20 mouse cellular contexts compared by ENCODE assay signal in the genomic region with DNA sequence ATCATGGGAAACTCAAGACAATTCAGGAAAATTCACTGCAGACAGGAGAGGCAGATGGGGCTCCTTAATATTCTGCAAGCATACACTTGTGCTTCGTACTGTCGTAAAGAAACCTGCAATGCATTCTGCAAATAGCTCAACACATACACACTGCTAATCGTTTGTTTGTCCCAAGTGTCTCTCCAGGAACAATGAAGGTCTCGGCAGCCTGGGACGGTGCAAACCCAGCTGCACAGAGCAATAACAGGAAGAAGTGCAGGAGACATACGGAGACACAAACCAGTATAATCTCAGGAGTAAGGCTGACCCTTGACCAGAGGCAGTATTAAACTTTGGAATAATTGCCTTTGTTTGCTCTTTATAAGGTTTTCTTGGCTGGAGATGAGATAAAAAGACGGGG. TPM values are rescaled to one million over a fixed set of nuclear protein-coding genes. Genes with fewer than 3 reads are reported as not detected.
A peak's percentile ranks its signal among the peaks of the same experiment; 100 is the strongest.
DNase-seq lines count a peak whose midpoint lies in the region; ATAC-seq and TF ChIP-seq lines count a peak whose summit lies in the region.
"Had no signal": no experiment of that assay in that cellular context is flagged by ENCODE, and none has a peak within 500 bp of the region (broad histone marks: within the 10 kb centered on the region; RNA-seq: fewer than 3 reads in every experiment).

No protein-coding gene starts in this region.

- intact Hi-C loops in heart, adult 2 months (cut with DNase I) = loop anchor here (2.0 kb wide), 1 partner anchor 28 kb away; a partner anchor contains a TSS

- TF ChIP-seq CTCF in heart, adult 2 months (IDR thresholded peaks at IDR 0.05) = no peak
- no peak for TF ChIP-seq CTCF in layer of hippocampus, adult 2 months (conservative IDR thresholded peaks at IDR 0.05)
- no peak for TF ChIP-seq CTCF in stomach, postnatal 0 days (IDR thresholded peaks at IDR 0.05; ENCODE audit: low read depth)

- H3K27me3 ChIP-seq in heart, adult 2 months (ENCODE audit: control insufficient read depth, insufficient read depth, low read length) = no peaks in the 10 kb centered on the region
- H3K27me3 ChIP-seq in stomach, embryonic 16.5 days (ENCODE audit: control insufficient read depth, insufficient read depth, low read length) = no peaks in the 10 kb centered on the region
- no peaks in the 10 kb centered on the region for H3K27me3 ChIP-seq in stomach, postnatal 0 days (ENCODE audit: control insufficient read depth, insufficient read depth, low read length)
- H3K27me3 ChIP-seq: embryonic facial prominence, embryonic 15.5 days; forebrain, embryonic 15.5 days; megakaryocyte, embryonic 14.5 days; Patski had no signal

- peak overlapping the region; percentile 61; the same call in 1 of the 2 replicates for H3K4me2 ChIP-seq in stomach, embryonic 16.5 days (ENCODE audit: low read depth, low read length)
- H3K4me2 ChIP-seq in stomach, postnatal 0 days (replicated peaks; ENCODE audit: low read depth) = no peak overlapping the region

- no peak for TF ChIP-seq POLR2A in heart, adult 2 months (IDR thresholded peaks at IDR 0.05; ENCODE audit: insufficient read depth, low read depth, low read length)

- peaks cover 2% of the 10 kb centered on the region for H3K36me3 ChIP-seq in heart, adult 2 months (ENCODE audit: control insufficient read depth, insufficient read depth, low read length)
- H3K36me3 ChIP-seq in stomach, embryonic 16.5 days (ENCODE audit: control insufficient read depth, insufficient read depth, low read length) = no peaks in the 10 kb centered on the region
- H3K36me3 ChIP-seq in stomach, postnatal 0 days (ENCODE audit: control insufficient read depth, insufficient read depth, low read length) = 0 out of 2 replicates have a peak, but pooled peaks cover 6% of the 10 kb centered on the region

- DNase-seq in heart, adult 2 months = no peak
- no peak for DNase-seq in heart, adult 9 months (ENCODE audit: low spot score in 2 of 2)
- DNase-seq in layer of hippocampus, adult 2 months (ENCODE audit: low spot score in 2 of 2) = no peak
- DNase-seq in layer of hippocampus, postnatal 10 days (ENCODE audit: low spot score in 2 of 2) = no peak
- DNase-seq in stomach, postnatal 0 days (ENCODE audit: low spot score) = no peak
- no peak for DNase-seq in kidney, postnatal 25 days
- DNase-seq: adrenal gland, postnatal 36 days; B cell, adult 2 months; cerebellum, adult 9-11 months; gastrocnemius, adult 2 months; heart, adult 18-20 months; kidney, postnatal 10 days; thymus, postnatal 36 days had no signal

- no peak overlapping the region; the same call in 1 of the 2 replicates for H3K4me3 ChIP-seq in heart, adult 2 months
- no peak overlapping the region for H3K4me3 ChIP-seq in layer of hippocampus, adult 2 months
- no peak overlapping the region for H3K4me3 ChIP-seq in stomach, embryonic 16.5 days (replicated peaks; ENCODE audit: low read length)
- no peak overlapping the region for H3K4me3 ChIP-seq in stomach, postnatal 0 days (ENCODE audit: low read depth, low read length)

- no peak for ATAC-seq in stomach, embryonic 16.5 days (ENCODE audit: insufficient read depth, low FRiP score)
- no peak for ATAC-seq in stomach, postnatal 0 days (ENCODE audit: low FRiP score, low TSS enrichment)

- TF ChIP-seq EP300 in heart, adult 2 months (IDR thresholded peaks at IDR 0.05; ENCODE audit: insufficient read depth, low read depth, low read length) = no peak
- TF ChIP-seq EP300 in stomach, postnatal 0 days (optimal IDR thresholded peaks at IDR 0.05) = no peak

- H3K27ac ChIP-seq in heart, adult 2 months = peak overlapping the region; percentile 40; the same call in 1 of the 2 replicates
- H3K27ac ChIP-seq in layer of hippocampus, adult 2 months = 0 out of 2 replicates have a peak overlapping the region, but pooled peaks have one; percentile 91
- H3K27ac ChIP-seq in stomach, embryonic 16.5 days (ENCODE audit: low read length) = no peak overlapping the region
- H3K27ac ChIP-seq in stomach, postnatal 0 days (replicated peaks) = no peak overlapping the region
- H3K27ac ChIP-seq: liver, embryonic 14.5 days had no signal

- WGBS in heart, adult 2 months = 34% methylated on average over 7 of the region's 7 CpGs
- WGBS in stomach, embryonic 16.5 days = 56% methylated on average over 7 of the region's 7 CpGs
- 50% methylated on average over 7 of the region's 7 CpGs for WGBS in stomach, postnatal 0 days

- no peak overlapping the region for H3K9ac ChIP-seq in heart, adult 2 months (ENCODE audit: low read depth, low read length)
- H3K9ac ChIP-seq in stomach, embryonic 16.5 days (ENCODE audit: low read length) = no peak overlapping the region
- H3K9ac ChIP-seq in stomach, postnatal 0 days (ENCODE audit: low read length) = no peak overlapping the region

- H3K9me3 ChIP-seq in stomach, embryonic 16.5 days (replicated peaks; ENCODE audit: control insufficient read depth, low read length) = no peaks in the 10 kb centered on the region
- no peaks in the 10 kb centered on the region for H3K9me3 ChIP-seq in stomach, postnatal 0 days (ENCODE audit: control insufficient read depth, low read length)
- H3K9me3 ChIP-seq: embryonic facial prominence, embryonic 15.5 days; forebrain, embryonic 15.5 days; megakaryocyte, embryonic 14.5 days had no signal

- peaks cover 2% of the 10 kb centered on the region; the same call in 1 of the 2 replicates for H3K79me2 ChIP-seq in heart, adult 2 months (replicated peaks; ENCODE audit: control insufficient read depth, insufficient read depth, low read length)

- peaks cover 7% of the 10 kb centered on the region for H3K4me1 ChIP-seq in heart, adult 2 months (ENCODE audit: control insufficient read depth, insufficient read depth, low read length)
- H3K4me1 ChIP-seq in stomach, embryonic 16.5 days (ENCODE audit: control insufficient read depth, insufficient read depth, low read length) = peaks cover 11% of the 10 kb centered on the region
- H3K4me1 ChIP-seq in stomach, postnatal 0 days (replicated peaks; ENCODE audit: control insufficient read depth, insufficient read depth) = 0 out of 2 replicates have a peak, but pooled peaks cover 2% of the 10 kb centered on the region

RNA-seq across cellular contexts. Expression of a gene that starts 1.0 kb away (rescaled TPM):
- total RNA-seq in heart, adult 2 months (2021) = 10 to 100 TPM; 28.1 to 30.5 TPM
- 21.3 and 39.4 TPM in 2 replicates for polyA plus RNA-seq in heart, adult 2 months (2012; rRNA removed)
- 10 to 100 TPM; 54.3 to 58.2 TPM for total RNA-seq in layer of hippocampus, adult 2 months (2021)
- total RNA-seq in layer of hippocampus, postnatal 10 days (2021) = 10 to 100 TPM; 68.8 to 69.9 TPM
- polyA plus RNA-seq in stomach, embryonic 16.5 days (2015; fragmentation: Nextera tagmentation; extraction: Ambion mirVana) = 142 and 153 TPM in 2 replicates
- 64.4 and 64.7 TPM in 2 replicates for polyA plus RNA-seq in stomach, postnatal 0 days (2015; fragmentation: Nextera tagmentation; extraction: Ambion mirVana)

RNA-seq across cellular contexts. Expression of a gene that starts 28.9 kb away (rescaled TPM):
- total RNA-seq in heart, adult 2 months (2021) = 1 to 10 TPM; 7.1 to 9.6 TPM
- 4.9 and 6.7 TPM in 2 replicates for polyA plus RNA-seq in heart, adult 2 months (2012; rRNA removed)
- total RNA-seq in layer of hippocampus, adult 2 months (2021) = 10 to 100 TPM; 35.5 to 38.2 TPM
- 10 to 100 TPM; 42.1 to 50.6 TPM for total RNA-seq in layer of hippocampus, postnatal 10 days (2021)
- 34.8 and 36.7 TPM in 2 replicates for polyA plus RNA-seq in stomach, embryonic 16.5 days (2015; fragmentation: Nextera tagmentation; extraction: Ambion mirVana)
- 27.2 and 28.0 TPM in 2 replicates for polyA plus RNA-seq in stomach, postnatal 0 days (2015; fragmentation: Nextera tagmentation; extraction: Ambion mirVana)

RNA-seq across cellular contexts. Expression of a gene that starts 50.8 kb away (rescaled TPM):
- total RNA-seq in heart, adult 2 months (2021) = under 1 TPM in 1 of 2 experiments, not detected in 1; 0.52 TPM
- 0.49 TPM in 1 of 2 replicates, not detected in the other for polyA plus RNA-seq in heart, adult 2 months (2012; rRNA removed)
- 1 to 10 TPM; 3.1 to 3.2 TPM for total RNA-seq in layer of hippocampus, adult 2 months (2021)
- 1 to 10 TPM; 1.8 to 2.3 TPM for total RNA-seq in layer of hippocampus, postnatal 10 days (2021)
- polyA plus RNA-seq in stomach, embryonic 16.5 days (2015; fragmentation: Nextera tagmentation; extraction: Ambion mirVana) = 0.05 and 0.42 TPM in 2 replicates
- 0.13 and 0.17 TPM in 2 replicates for polyA plus RNA-seq in stomach, postnatal 0 days (2015; fragmentation: Nextera tagmentation; extraction: Ambion mirVana)
- total RNA-seq: gastrocnemius, adult 2 months had no signal
- polyA plus RNA-seq: inflammation-experienced regulatory T-cells, adult 6 months; Patski had no signal

Comparison
In these comparisons a context has a peak if more than half of its experiments do, and no peak if none do; other contexts are left out.
1. H3K27ac ChIP-seq: peak in heart, adult 2 months (single experiment) and layer of hippocampus, adult 2 months (single experiment); none in stomach, embryonic 16.5 days (single experiment) and stomach, postnatal 0 days (single experiment).